In the genomic region with DNA sequence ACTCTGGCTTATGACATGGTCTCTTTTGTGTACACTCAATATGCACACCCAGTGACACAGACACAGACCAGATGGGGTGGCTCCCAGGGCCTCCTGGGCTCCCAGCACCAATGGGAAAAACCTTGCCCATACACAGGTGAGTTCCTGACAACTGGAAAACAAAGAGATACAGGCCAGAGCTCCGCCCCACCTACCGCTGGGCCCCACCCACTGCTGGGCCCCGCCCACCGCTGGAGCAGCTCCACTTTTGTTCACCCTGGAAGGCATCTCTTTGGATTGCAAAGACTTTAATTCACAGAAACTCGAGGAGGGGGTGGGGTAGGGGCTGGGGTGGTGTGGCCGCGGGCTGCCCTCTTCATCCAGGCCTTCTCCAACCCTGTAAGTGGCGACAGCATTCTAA, we compare ENCODE assay signal across 12 mouse cellular contexts. TPM values are rescaled to one million over a fixed set of nuclear protein-coding genes. Genes with fewer than 3 reads are reported as not detected.
A peak's percentile ranks its signal among the peaks of the same experiment; 100 is the strongest.
DNase-seq lines count a peak whose midpoint lies in the region; ATAC-seq and TF ChIP-seq lines count a peak whose summit lies in the region.
"Had no signal": no experiment of that assay in that cellular context is flagged by ENCODE, and none has a peak within 500 bp of the region (broad histone marks: within the 10 kb centered on the region; RNA-seq: fewer than 3 reads in every experiment).

No protein-coding gene starts in this region.

- 44% methylated on average over 8 of the region's 8 CpGs for WGBS in heart, embryonic 12.5 days
- 12% methylated on average over 8 of the region's 8 CpGs for WGBS in midbrain, embryonic 12.5 days
- WGBS in midbrain, postnatal 0 days = 28% methylated on average over 8 of the region's 8 CpGs
- WGBS in stomach, embryonic 16.5 days = 30% methylated on average over 8 of the region's 8 CpGs

- no peak for DNase-seq in heart, postnatal 36 days
- no peak for DNase-seq in midbrain, postnatal 0 days (ENCODE audit: low spot score)
- DNase-seq in kidney, postnatal 10 days = peak; percentile 60
- DNase-seq in right cerebral cortex, adult 18-20 months = no peak
- no peak for DNase-seq in adrenal gland, adult 18-20 months (ENCODE audit: low spot score in 2 of 2)
- DNase-seq: gastrocnemius, adult 2 months; layer of hippocampus, postnatal 36 days had no signal

- H3K27ac ChIP-seq in heart, embryonic 12.5 days (ENCODE audit: poor library complexity, severe bottlenecking) = no peak overlapping the region
- no peak overlapping the region for H3K27ac ChIP-seq in midbrain, embryonic 12.5 days (replicated peaks)
- no peak overlapping the region for H3K27ac ChIP-seq in midbrain, postnatal 0 days (ENCODE audit: low read depth, low read length)
- peak overlapping the region; percentile 10; the same call in 1 of the 2 replicates for H3K27ac ChIP-seq in stomach, embryonic 16.5 days (ENCODE audit: low read length)
- H3K27ac ChIP-seq: gastrocnemius, adult 2 months; hindbrain, embryonic 15.5 days had no signal

- peak; percentile 43; the same call in 1 of the 2 replicates for ATAC-seq in heart, embryonic 12.5 days (ENCODE audit: insufficient number of reproducible peaks, low FRiP score)
- ATAC-seq in midbrain, embryonic 12.5 days (ENCODE audit: low FRiP score, low read depth) = no peak
- ATAC-seq in midbrain, postnatal 0 days (ENCODE audit: low FRiP score) = no peak
- 0 out of 2 replicates have a peak, but pooled peaks have one; percentile 53 for ATAC-seq in stomach, embryonic 16.5 days (ENCODE audit: insufficient read depth, low FRiP score)

- H3K36me3 ChIP-seq in heart, embryonic 12.5 days = peaks cover 8% of the 10 kb centered on the region; the same call in 1 of the 2 replicates
- H3K36me3 ChIP-seq in midbrain, embryonic 12.5 days = no peaks in the 10 kb centered on the region
- H3K36me3 ChIP-seq in midbrain, postnatal 0 days (ENCODE audit: insufficient read depth, low read length) = no peaks in the 10 kb centered on the region
- no peaks in the 10 kb centered on the region for H3K36me3 ChIP-seq in stomach, embryonic 16.5 days (ENCODE audit: control insufficient read depth, insufficient read depth, low read length)
- H3K36me3 ChIP-seq: hindbrain, embryonic 15.5 days had no signal

- H3K4me3 ChIP-seq in heart, embryonic 12.5 days = no peak overlapping the region
- H3K4me3 ChIP-seq in midbrain, embryonic 12.5 days = no peak overlapping the region
- H3K4me3 ChIP-seq in midbrain, postnatal 0 days (ENCODE audit: low read depth, low read length) = no peak overlapping the region
- H3K4me3 ChIP-seq in stomach, embryonic 16.5 days (replicated peaks; ENCODE audit: low read length) = no peak overlapping the region
- H3K4me3 ChIP-seq: gastrocnemius, adult 2 months; hindbrain, embryonic 15.5 days; megakaryocyte, embryonic 14.5 days had no signal

- no peaks in the 10 kb centered on the region for H3K27me3 ChIP-seq in heart, embryonic 12.5 days (replicated peaks)
- peaks cover 19% of the 10 kb centered on the region; the same call in 1 of the 2 replicates for H3K27me3 ChIP-seq in midbrain, embryonic 12.5 days
- H3K27me3 ChIP-seq in midbrain, postnatal 0 days (ENCODE audit: insufficient read depth, low read length) = no peaks in the 10 kb centered on the region
- no peaks in the 10 kb centered on the region for H3K27me3 ChIP-seq in stomach, embryonic 16.5 days (ENCODE audit: control insufficient read depth, insufficient read depth, low read length)
- H3K27me3 ChIP-seq: hindbrain, embryonic 15.5 days had no signal

- H3K4me2 ChIP-seq in heart, embryonic 12.5 days = no peak overlapping the region
- H3K4me2 ChIP-seq in midbrain, embryonic 12.5 days (replicated peaks) = no peak overlapping the region
- no peak overlapping the region for H3K4me2 ChIP-seq in midbrain, postnatal 0 days (ENCODE audit: low read depth, low read length, poor library complexity, severe bottlenecking)
- H3K4me2 ChIP-seq in stomach, embryonic 16.5 days (ENCODE audit: low read depth, low read length) = no peak overlapping the region
- H3K4me2 ChIP-seq: hindbrain, embryonic 15.5 days had no signal

- no peaks in the 10 kb centered on the region for H3K9me3 ChIP-seq in heart, embryonic 12.5 days (replicated peaks)
- no peaks in the 10 kb centered on the region for H3K9me3 ChIP-seq in midbrain, embryonic 12.5 days
- no peaks in the 10 kb centered on the region for H3K9me3 ChIP-seq in midbrain, postnatal 0 days (ENCODE audit: low read length)
- no peaks in the 10 kb centered on the region for H3K9me3 ChIP-seq in stomach, embryonic 16.5 days (replicated peaks; ENCODE audit: control insufficient read depth, low read length)
- H3K9me3 ChIP-seq: hindbrain, embryonic 15.5 days; megakaryocyte, embryonic 14.5 days had no signal

- H3K9ac ChIP-seq in heart, embryonic 12.5 days = no peak overlapping the region
- H3K9ac ChIP-seq in midbrain, embryonic 12.5 days (replicated peaks) = 0 out of 2 replicates have a peak overlapping the region, but pooled peaks have one; percentile 28
- no peak overlapping the region for H3K9ac ChIP-seq in midbrain, postnatal 0 days (replicated peaks; ENCODE audit: low read length, poor library complexity, severe bottlenecking)
- 0 out of 2 replicates have a peak overlapping the region, but pooled peaks have one; percentile 18 for H3K9ac ChIP-seq in stomach, embryonic 16.5 days (ENCODE audit: low read length)
- H3K9ac ChIP-seq: hindbrain, embryonic 15.5 days had no signal

- no peak for TF ChIP-seq CTCF in midbrain, postnatal 0 days (IDR thresholded peaks at IDR 0.05)

- H3K4me1 ChIP-seq in heart, embryonic 12.5 days (replicated peaks) = peaks cover 32% of the 10 kb centered on the region
- peaks cover 50% of the 10 kb centered on the region for H3K4me1 ChIP-seq in midbrain, embryonic 12.5 days
- peaks cover 3% of the 10 kb centered on the region for H3K4me1 ChIP-seq in midbrain, postnatal 0 days (ENCODE audit: insufficient read depth, low read length)
- H3K4me1 ChIP-seq in stomach, embryonic 16.5 days (ENCODE audit: control insufficient read depth, insufficient read depth, low read length) = peaks cover 20% of the 10 kb centered on the region; the same call in 1 of the 2 replicates

- intact Hi-C loops in heart, postnatal 36 days (cut with DNase I) = no loop called here

RNA-seq across cellular contexts. Expression of a gene that starts 14.8 kb away (rescaled TPM):
- 73.4 and 75.6 TPM in 2 replicates for polyA plus RNA-seq in heart, embryonic 12.5 days (2016; fragmentation: Nextera tagmentation; extraction: Ambion mirVana)
- 100 to 1,000 TPM; 107 to 111 TPM for total RNA-seq in heart, postnatal 36 days (2021)
- 80.8 and 87.7 TPM in 2 replicates for polyA plus RNA-seq in midbrain, embryonic 12.5 days (2016; fragmentation: Nextera tagmentation; extraction: Ambion mirVana)
- 128 and 132 TPM in 2 replicates for total RNA-seq in midbrain, postnatal 0 days (2014; rRNA removed)
- polyA plus RNA-seq in midbrain, postnatal 0 days (2015; fragmentation: Nextera tagmentation; extraction: Ambion mirVana) = 62.8 and 69.7 TPM in 2 replicates
- polyA plus RNA-seq in stomach, embryonic 16.5 days (2015; fragmentation: Nextera tagmentation; extraction: Ambion mirVana) = 62.0 and 65.5 TPM in 2 replicates
- 100 to 1,000 TPM; 326 to 423 TPM for total RNA-seq in adrenal gland, adult 18-20 months (2021)

Comparison
In these comparisons a context has a peak if more than half of its experiments do, and no peak if none do; other contexts are left out.
1. H3K9ac ChIP-seq: peak in midbrain, embryonic 12.5 days (single experiment) and stomach, embryonic 16.5 days (single experiment); none in heart, embryonic 12.5 days (single experiment) and midbrain, postnatal 0 days (single experiment).
2. ATAC-seq: peak in heart, embryonic 12.5 days (single experiment) and stomach, embryonic 16.5 days (single experiment); none in midbrain, embryonic 12.5 days (single experiment) and midbrain, postnatal 0 days (single experiment).